Mouse (Mus musculus) cortical plate, adult 2 months (tissue): ENCODE measurements around the gene Rc3h1. TPM values are rescaled to one million over a fixed set of nuclear protein-coding genes. Genes with fewer than 3 reads are reported as not detected.
"Not testable (repeated sequence)": the region's sequence is repeated elsewhere in the genome, so short reads cannot be mapped to it uniquely, and the experiment has no call there.

Experiments
- H3K27ac ChIP-seq: fragments of 200-500 bp; 2 replicates; pipeline ENCODE4 v1.5.1; 2012; ENCODE audit warnings: low read length, control low read depth, inconsistent platforms; ENCODE audit not compliant: insufficient read depth
- H3K4me1 ChIP-seq: fragments of 200-500 bp; 2 replicates; pipeline ENCODE4 v1.6.1; 2011; ENCODE audit warnings: low read length; ENCODE audit not compliant: control insufficient read depth, insufficient read depth
- H3K4me3 ChIP-seq: fragments of 200-500 bp; 2 replicates; pipeline ENCODE4 v1.5.1; 2011; ENCODE audit warnings: mild to moderate bottlenecking, low read length, control low read depth; ENCODE audit not compliant: insufficient read depth
- CTCF ChIP-seq: fragments of 200-500 bp; IDR thresholded peaks from 2 replicates; pipeline ENCODE4 v1.5.1; 2011; ENCODE audit warnings: mild to moderate bottlenecking, control low read depth, low read length; ENCODE audit not compliant: insufficient read depth; ENCODE audit errors: extremely low read depth
- POLR2A ChIP-seq: fragments of 200-500 bp; IDR thresholded peaks from 2 replicates; pipeline ENCODE4 v1.6.1; 2011; ENCODE audit warnings: mild to moderate bottlenecking, low read length, control low read depth; ENCODE audit not compliant: insufficient read depth; ENCODE audit errors: extremely low read depth
- polyA plus RNA-seq: library from polyadenylated mRNA; depleted of rRNA; stranded (reverse); fragments of >200 nt; gene quantifications from 2 replicates; pipeline ENCODE4 v1.2.3, GENCODE M21; 2012

Gene Rc3h1
- polyA plus RNA-seq, 1 experiment: 10.8 TPM

DNA sequence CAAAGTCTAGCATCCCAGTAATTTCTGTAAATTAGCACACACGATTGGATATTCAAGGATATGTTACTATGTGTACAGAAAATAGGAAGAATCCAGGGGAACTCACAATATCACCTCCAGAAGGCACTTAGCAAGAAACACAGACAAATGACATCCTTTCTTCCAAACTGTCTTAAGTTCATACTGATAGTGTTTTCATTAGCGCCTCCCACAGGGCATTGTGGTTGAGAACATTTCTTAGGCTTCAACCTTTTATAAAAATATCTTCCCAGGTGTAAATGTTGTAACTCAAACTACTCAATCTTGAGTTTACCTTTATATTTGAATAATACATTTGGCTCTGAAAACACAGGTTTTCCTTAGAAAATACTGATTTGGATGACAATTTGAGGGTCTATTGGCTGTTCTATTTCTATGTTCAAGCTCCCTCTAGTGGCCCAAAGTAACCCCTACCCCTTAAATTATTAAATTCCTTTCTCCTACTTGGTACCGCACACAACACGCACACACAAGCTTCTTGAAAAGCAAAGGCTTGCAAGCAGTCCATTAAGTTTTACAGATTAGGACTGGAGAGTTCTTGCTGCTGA is 27.8 kb downstream of the Rc3h1 start:
- H3K4me1 ChIP-seq: no peaks in the 10 kb centered on the region
- no peak overlapping the region for H3K27ac ChIP-seq
- H3K4me3 ChIP-seq: no peak overlapping the region
- TF ChIP-seq CTCF (no peak), POLR2A (no peak)

DNA sequence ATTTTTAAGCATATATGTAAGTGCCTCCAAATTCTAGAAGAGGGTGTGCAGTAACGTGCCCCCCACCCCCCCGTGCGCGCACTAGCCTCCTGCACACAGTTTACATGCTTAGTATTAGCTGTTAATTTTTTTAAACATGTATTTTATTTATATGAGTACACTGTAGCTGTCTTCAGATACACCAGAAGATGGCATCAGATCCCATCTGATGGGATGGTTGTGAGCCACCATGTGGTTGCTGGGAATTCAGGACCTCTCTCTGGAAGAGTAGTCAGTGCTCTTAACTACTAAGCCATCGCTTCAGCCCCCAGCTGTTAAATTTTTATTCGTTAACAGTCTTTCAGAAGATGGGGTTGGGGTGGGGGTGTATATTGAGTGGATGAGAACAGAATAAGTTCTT is 29.3 kb downstream of the Rc3h1 start:
- H3K4me1 ChIP-seq: no peaks in the 10 kb centered on the region
- no peak overlapping the region for H3K4me3 ChIP-seq
- TF ChIP-seq CTCF: peak; percentile 25; the same call in 1 of the 2 replicates
- no peak for TF ChIP-seq POLR2A
- no peak overlapping the region for H3K27ac ChIP-seq

DNA sequence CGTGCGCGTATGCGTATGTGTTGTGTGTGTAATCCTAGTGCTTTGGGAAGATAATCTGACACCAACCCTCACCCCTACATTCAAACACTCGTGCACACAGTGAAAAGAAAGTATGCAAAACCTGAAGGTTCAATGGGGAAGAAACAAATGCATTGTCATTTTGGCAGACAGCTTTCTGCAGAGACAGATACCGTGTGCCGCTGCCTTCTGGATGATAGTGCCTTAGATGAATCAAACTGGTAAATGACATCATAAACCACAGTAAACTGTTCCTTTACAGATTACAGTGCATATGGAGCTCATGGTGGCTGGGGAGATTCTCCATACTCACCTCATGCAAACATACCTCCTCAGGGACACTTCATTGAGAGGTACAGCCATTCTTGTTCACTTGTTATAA is 57.0 kb downstream of the Rc3h1 start:
- TF ChIP-seq POLR2A: no peak
- TF ChIP-seq CTCF: no peak
- no peaks in the 10 kb centered on the region; the same call in 1 of the 2 replicates for H3K4me1 ChIP-seq
- H3K27ac ChIP-seq: no peak overlapping the region
- no peak overlapping the region for H3K4me3 ChIP-seq

DNA sequence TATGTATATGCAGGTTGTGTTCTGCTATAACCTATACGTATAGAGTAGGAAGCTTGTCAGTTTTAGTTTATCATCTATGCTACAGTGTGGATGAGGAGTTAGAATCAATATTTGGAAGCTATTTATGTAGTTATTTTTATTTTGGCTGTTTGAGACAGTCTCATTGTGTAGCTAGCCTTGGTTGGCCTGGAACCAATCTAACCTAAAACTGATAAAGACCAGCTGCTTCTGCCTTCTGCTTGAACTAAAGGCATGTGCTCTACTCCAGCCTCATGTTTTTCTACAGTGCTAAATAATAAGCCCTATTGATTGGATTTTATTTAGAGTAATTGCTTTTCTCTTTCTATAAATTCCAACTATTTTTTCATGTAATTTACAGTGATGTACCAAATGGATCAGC is 61.0 kb downstream of the Rc3h1 start:
- Histone ChIP-seq H3K27ac (no peak overlapping the region), H3K4me1 (no peaks in the 10 kb centered on the region; the same call in 1 of the 2 replicates), H3K4me3 (no peak overlapping the region)
- TF ChIP-seq POLR2A: no peak
- no peak for TF ChIP-seq CTCF

DNA sequence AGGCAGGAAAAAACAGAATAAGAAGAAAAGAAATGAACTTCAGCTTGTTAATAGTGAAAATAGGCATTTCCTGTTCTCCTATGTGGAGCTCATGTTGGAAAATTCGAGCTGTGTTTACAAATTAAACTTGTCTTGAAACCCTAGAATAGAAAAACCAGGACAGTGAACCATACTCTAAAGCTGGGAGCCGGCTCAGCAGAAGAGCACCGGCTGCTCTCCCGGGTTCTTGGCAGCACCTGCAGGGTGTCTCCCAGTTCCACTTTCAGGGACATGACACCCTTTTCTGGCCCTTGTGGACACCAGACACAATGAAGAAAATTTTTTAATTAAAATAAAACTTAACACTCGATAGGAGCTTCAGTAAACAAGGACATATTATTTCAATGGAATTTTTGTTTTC is 62.4 kb downstream of the Rc3h1 start:
- TF ChIP-seq POLR2A: no peak
- Histone ChIP-seq H3K4me3 (no peak overlapping the region), H3K27ac (no peak overlapping the region), H3K4me1 (no peaks in the 10 kb centered on the region; the same call in 1 of the 2 replicates)

DNA sequence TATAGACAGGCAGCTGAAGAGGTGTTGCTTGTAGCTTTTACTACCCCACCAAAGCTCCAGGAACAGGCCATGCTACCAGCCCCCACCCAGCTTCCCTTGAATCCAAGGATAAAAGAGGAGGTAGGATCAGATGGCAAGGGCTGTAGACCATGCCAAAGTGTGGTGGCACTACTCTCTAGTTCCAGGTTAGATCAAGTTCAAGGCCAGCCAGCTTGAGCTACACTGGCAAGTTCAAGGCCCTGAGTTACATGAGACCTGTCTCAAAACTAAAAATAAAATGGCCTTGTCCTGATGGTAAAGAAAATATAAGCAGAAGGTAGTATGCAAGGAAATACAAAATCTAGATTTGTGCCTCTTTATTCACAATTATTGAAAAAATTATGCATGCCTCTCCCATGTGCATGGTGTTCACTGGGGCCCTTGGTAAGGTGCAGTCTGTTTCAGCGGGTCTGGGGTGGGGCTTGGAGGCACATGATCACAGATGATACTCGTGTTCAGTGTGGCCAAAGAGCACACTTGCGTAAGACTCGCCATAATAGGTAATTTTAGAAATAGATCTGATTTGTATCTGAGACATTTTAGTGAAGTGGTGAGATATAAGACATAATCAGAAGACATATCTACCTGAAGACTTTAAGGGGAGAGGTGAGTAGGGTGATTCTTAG is 72.0 kb downstream of the Rc3h1 start, which contains the start of gene Serpinc1:
Gene Serpinc1 (plus strand): TSS at position 515 of the 665 bp plus-strand sequence.
- no peak for TF ChIP-seq POLR2A
- TF ChIP-seq CTCF: no peak
- Histone ChIP-seq H3K27ac (no peak within 1 kb of the TSS), H3K4me3 (no peak within 1 kb of the TSS), H3K4me1 (no peaks in the 10 kb centered on the region)

DNA sequence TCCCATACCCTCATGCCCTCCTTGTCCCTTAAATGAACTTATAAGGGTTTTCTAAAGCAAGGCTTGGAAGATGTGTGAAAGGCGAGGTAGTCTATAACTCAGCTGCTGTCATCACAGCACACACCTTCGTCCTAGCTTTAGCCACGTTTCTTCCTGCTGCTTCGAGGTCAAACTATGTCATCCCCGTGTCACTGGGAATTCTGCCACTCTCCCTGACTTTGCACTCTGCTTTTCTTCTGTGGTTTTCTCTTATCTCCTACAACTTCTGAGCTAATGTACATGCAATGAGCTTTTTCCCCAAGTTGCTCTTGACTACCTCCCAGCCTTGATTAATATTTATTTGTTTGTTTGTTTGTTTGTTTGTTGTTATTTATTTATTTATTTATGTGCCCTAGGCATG is 73.8 kb downstream of the Rc3h1 start:
- Histone ChIP-seq H3K4me3 (no peak overlapping the region), H3K4me1 (no peaks in the 10 kb centered on the region)
- TF ChIP-seq POLR2A (no peak), CTCF (no peak)

DNA sequence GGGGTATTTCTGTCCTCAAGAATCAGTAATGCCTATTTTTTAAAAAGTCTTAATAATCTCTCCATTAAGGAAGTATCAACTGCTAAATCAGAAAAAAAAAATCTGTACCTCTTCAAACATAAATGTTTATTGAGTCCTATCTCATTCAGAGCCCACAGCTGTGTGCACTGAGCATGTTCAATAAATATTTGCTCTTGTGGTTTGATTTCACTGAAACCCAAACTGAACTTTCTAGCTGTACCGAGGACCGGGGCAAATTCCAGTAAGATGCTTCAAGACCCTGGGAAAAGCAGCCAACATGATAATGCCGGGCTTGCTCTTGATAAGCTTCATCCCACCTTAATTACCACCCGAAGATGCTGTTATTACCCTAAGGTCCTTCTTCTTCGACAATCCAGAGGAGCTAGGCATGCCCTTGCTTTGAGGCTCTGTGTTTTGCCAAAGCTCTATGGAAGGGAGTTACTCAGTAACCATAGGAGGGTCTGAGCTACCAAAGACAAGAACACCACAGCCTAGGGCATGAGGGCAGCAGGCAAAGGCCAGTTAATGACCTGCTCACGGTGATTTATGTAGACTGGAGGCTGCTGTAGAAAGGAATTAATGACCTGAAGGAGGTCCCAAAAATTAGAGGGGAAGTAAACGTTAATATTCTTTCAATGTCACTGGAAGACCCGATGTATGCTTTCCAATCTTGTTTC is 74.5 kb downstream of the Rc3h1 start:
- H3K27ac ChIP-seq: no peak overlapping the region
- no peaks in the 10 kb centered on the region for H3K4me1 ChIP-seq
- H3K4me3 ChIP-seq: no peak overlapping the region
- no peak for TF ChIP-seq POLR2A
- no peak for TF ChIP-seq CTCF

More for the DNA sequence above, 73.8 kb downstream of the Rc3h1 start:
- H3K27ac ChIP-seq: no peak overlapping the region

DNA sequence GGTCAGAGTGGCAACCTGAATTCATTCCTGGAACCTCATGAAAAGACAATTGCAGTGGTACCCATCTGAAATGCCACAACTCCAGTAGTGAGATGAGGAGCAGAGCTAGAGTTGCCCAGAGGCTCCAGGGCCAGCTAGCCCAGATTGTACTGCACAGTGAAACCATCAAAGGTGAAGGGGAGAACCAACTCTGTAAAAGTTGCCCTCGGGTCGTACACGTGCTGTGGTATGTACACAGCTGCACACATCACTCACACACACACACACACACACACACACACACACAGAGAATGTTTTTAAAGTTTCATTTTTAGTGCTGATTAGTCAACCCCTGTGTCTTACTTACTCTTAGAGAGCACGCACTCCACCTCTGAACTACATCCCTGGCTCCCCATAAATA is 75.1 kb downstream of the Rc3h1 start:
- no peak for TF ChIP-seq CTCF
- TF ChIP-seq POLR2A: no peak
- no peaks in the 10 kb centered on the region for H3K4me1 ChIP-seq
- no peak overlapping the region for H3K4me3 ChIP-seq
- no peak overlapping the region for H3K27ac ChIP-seq

DNA sequence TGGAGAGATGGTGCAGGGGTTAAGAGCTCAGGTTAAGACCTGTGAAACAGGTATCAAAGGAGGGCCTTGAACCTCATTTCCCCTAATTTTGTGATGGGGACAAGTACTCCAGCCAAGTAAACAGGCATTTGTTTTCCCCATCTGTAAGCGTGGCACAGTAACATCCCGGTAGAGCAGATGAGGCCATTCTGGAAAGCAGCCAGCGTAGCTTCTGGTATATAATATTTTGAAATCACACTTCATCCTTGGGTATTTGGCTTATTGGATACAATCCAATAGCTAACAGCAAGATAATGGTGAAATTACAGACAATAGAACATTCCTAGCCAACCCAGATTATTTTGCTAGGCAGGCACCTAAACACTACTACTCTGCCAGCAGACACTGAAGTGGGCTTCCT is 76.7 kb downstream of the Rc3h1 start:
- H3K4me3 ChIP-seq: no peak overlapping the region
- TF ChIP-seq CTCF (no peak), POLR2A (no peak)
- H3K4me1 ChIP-seq: no peaks in the 10 kb centered on the region
- no peak overlapping the region for H3K27ac ChIP-seq

DNA sequence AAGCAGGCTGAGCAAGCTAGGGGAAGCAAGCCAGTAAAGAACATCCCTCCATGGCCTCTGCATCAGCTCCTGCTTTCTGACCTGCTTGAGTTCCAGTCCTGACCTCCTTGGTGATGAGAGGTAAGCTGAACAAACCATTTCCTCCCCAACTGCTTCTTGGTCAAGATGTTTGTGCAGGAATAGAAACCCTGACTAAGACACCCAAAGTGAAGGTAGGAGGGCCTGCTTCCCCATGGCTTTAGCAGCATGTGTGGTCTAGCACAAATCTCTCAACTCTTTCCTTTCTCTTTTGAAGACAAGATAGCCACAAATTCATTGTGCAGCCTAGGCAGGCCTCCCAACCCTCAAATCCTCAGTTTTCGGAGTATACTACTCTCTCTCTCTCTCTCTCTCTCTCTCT is 78.5 kb downstream of the Rc3h1 start:
- not testable (repeated sequence) for H3K4me1 ChIP-seq, H3K4me3 ChIP-seq, H3K27ac ChIP-seq
